In the genomic region with DNA sequence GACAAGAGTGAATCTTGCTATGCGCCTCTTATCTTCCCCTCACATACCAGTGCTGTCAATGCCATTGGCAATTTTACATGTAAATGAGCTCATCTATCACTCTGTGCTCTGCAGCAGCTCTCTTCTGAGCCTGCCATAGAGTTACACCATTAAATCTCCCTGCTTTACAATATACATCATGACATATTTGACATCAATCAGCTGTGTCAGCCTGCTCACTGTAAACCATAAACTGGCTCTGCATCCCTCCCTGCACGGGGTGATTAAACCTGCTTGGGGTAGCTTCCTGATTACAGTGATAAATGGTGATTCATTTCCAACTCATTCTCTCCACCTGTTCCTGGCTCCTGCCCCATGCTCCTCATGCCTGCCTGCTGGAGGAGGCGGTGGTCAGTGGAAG, we compare ENCODE assay signal across 18 mouse cellular contexts.
A peak's percentile ranks its signal among the peaks of the same experiment; 100 is the strongest.
DNase-seq lines count a peak whose midpoint lies in the region; ATAC-seq lines count a peak whose summit lies in the region.
"Had no signal": no experiment of that assay in that cellular context is flagged by ENCODE, and none has a peak within 500 bp of the region (broad histone marks: within the 10 kb centered on the region; RNA-seq: fewer than 3 reads in every experiment).

No protein-coding gene starts in this region.

- no peak; the same call in 1 of the 2 replicates for ATAC-seq in midbrain, embryonic 14.5 days (ENCODE audit: low FRiP score, low TSS enrichment)
- ATAC-seq in hindbrain, embryonic 15.5 days (ENCODE audit: low FRiP score, low read depth), result peak; percentile 76
- ATAC-seq in erythroid progenitor cell, adult 5-6 weeks (replicated peaks; ENCODE audit: low FRiP score, poor library complexity, severe bottlenecking), result no peak
- ATAC-seq: intestine, postnatal 0 days had no signal

- WGBS in midbrain, embryonic 14.5 days, result 47% methylated on average over 3 of the region's 3 CpGs
- 90% methylated on average over 3 of the region's 3 CpGs for WGBS in midbrain, embryonic 10.5 days
- WGBS in hindbrain, embryonic 15.5 days, result 43% methylated on average over 3 of the region's 3 CpGs

- H3K9me3 ChIP-seq in midbrain, embryonic 14.5 days (ENCODE audit: control insufficient read depth, low read length), result no peaks in the 10 kb centered on the region
- H3K9me3 ChIP-seq in midbrain, embryonic 10.5 days (replicated peaks), result 0 out of 2 replicates have a peak, but pooled peaks cover 2% of the 10 kb centered on the region
- H3K9me3 ChIP-seq in hindbrain, embryonic 15.5 days, result no peaks in the 10 kb centered on the region
- H3K9me3 ChIP-seq: limb, embryonic 10.5 days had no signal

- H3K27me3 ChIP-seq in midbrain, embryonic 14.5 days (ENCODE audit: control insufficient read depth, insufficient read depth, low read length), result no peaks in the 10 kb centered on the region; the same call in 1 of the 2 replicates
- H3K27me3 ChIP-seq in midbrain, embryonic 10.5 days (ENCODE audit: low read depth, poor library complexity, severe bottlenecking), result no peaks in the 10 kb centered on the region
- H3K27me3 ChIP-seq in hindbrain, embryonic 15.5 days, result no peaks in the 10 kb centered on the region

- no peaks in the 10 kb centered on the region for H3K36me3 ChIP-seq in midbrain, embryonic 14.5 days (ENCODE audit: control insufficient read depth, insufficient read depth, low read length)
- H3K36me3 ChIP-seq in midbrain, embryonic 10.5 days, result no peaks in the 10 kb centered on the region
- H3K36me3 ChIP-seq in hindbrain, embryonic 15.5 days, result no peaks in the 10 kb centered on the region
- H3K36me3 ChIP-seq: G1E; limb, embryonic 10.5 days had no signal

- peak overlapping the region; percentile 50; the same call in 1 of the 2 replicates for H3K27ac ChIP-seq in midbrain, embryonic 14.5 days (replicated peaks; ENCODE audit: low read depth, low read length)
- no peak overlapping the region for H3K27ac ChIP-seq in midbrain, embryonic 10.5 days (replicated peaks)
- H3K27ac ChIP-seq in hindbrain, embryonic 15.5 days (replicated peaks), result peak overlapping the region; percentile 21; the same call in 1 of the 2 replicates
- H3K27ac ChIP-seq: limb, embryonic 10.5 days; liver, embryonic 14.5 days; stomach, postnatal 0 days had no signal

- H3K4me3 ChIP-seq in midbrain, embryonic 14.5 days (replicated peaks; ENCODE audit: low read depth, low read length), result no peak overlapping the region
- H3K4me3 ChIP-seq in midbrain, embryonic 10.5 days, result no peak overlapping the region
- no peak overlapping the region for H3K4me3 ChIP-seq in hindbrain, embryonic 15.5 days
- H3K4me3 ChIP-seq: erythroblast, embryonic 14.5 days; limb, embryonic 10.5 days had no signal

- no peak overlapping the region for H3K4me2 ChIP-seq in midbrain, embryonic 14.5 days (ENCODE audit: low read length)
- H3K4me2 ChIP-seq in hindbrain, embryonic 15.5 days, result no peak overlapping the region

- peaks cover 9% of the 10 kb centered on the region; the same call in 1 of the 2 replicates for H3K4me1 ChIP-seq in midbrain, embryonic 14.5 days (ENCODE audit: control insufficient read depth, insufficient read depth, low read length)
- H3K4me1 ChIP-seq in midbrain, embryonic 10.5 days, result peaks cover 8% of the 10 kb centered on the region
- peaks cover 11% of the 10 kb centered on the region for H3K4me1 ChIP-seq in hindbrain, embryonic 15.5 days (replicated peaks)

- no peak overlapping the region for H3K9ac ChIP-seq in midbrain, embryonic 14.5 days (replicated peaks; ENCODE audit: low read length)
- no peak overlapping the region for H3K9ac ChIP-seq in hindbrain, embryonic 15.5 days
- H3K9ac ChIP-seq: liver, embryonic 14.5 days had no signal

- peak; percentile 55 for DNase-seq in midbrain, embryonic 14.5 days
- DNase-seq in midbrain, embryonic 10.5 days (ENCODE audit: low spot score), result no peak
- DNase-seq in cerebellum, postnatal 14 days, result peak; percentile 79 to 86
- DNase-seq in retina, embryonic 14.5 days (ENCODE audit: low spot score), result peak; percentile 12
- DNase-seq in adrenal gland, adult 8-10 months, result no peak
- DNase-seq in MN1 (ENCODE audit: low spot score), result no peak
- DNase-seq: heart, postnatal 14 days; kidney, postnatal 25 days; lung, postnatal 36 days; thymus, postnatal 25 days had no signal

Comparison
In these comparisons a context has a peak if more than half of its experiments do, and no peak if none do; other contexts are left out.
1. DNase-seq: peak in midbrain, embryonic 14.5 days (single experiment), cerebellum, postnatal 14 days (2 of 2) and retina, embryonic 14.5 days (single experiment); none in midbrain, embryonic 10.5 days (single experiment), adrenal gland, adult 8-10 months (single experiment) and MN1 (single experiment).